Mouse (Mus musculus) adrenal gland, adult 8-10 months (tissue): ENCODE results near the gene Arl8b. TPM values are rescaled to one million over a fixed set of nuclear protein-coding genes. Genes with fewer than 3 reads are reported as not detected.
A peak's percentile ranks its signal among the peaks of the same experiment; 100 is the strongest.

Experiments
- DNase-seq: peaks from one replicate; pipeline ENCODE4 v3.0.0; 2022
- total RNA-seq, 4 experiments: library from RNA; stranded (reverse); gene quantifications; 2 replicates each; pipeline ENCODE4 v1.2.4; 2022

The Arl8b gene
- 100 to 1,000 TPM in 2 of 4 experiments, 10 to 100 TPM in 2; 96.7 to 128 (median 110) TPM for total RNA-seq

DNA sequence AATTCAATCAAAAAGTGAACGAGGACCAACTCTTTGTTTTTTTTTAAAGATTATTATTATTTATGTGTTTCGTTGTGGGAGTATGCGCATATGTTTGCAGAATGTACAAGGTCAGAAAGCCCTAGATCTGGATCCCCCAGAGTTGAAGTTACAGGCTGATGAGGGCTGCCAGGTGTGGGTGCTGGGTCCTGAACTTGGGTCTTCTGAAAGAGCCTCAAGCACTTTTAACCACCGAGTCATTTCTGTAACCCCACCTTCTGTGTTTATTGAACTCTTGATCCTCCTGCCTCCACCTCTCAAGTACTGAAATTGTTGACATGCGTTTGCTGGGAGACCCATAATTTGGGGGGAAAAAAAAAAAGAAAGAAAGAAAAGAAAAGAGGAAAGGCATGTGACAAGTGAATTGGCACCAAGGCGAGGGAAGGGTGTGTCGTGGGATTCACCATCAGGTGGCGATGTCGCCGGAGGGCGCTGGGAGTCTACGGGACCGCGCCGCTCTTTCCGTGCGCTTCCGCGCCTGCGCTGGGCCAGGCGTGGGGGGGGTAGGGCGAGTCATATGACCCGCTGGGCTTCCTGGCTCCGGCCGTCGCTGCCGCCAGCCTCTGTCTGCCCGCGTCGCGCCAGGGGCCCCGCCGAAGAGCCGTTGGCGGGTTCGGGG is at the start of gene Arl8b:
Gene Arl8b, plus strand, starts transcription at position 574 of the 658 bp plus-strand sequence.
- peak; percentile 92 for DNase-seq

DNA sequence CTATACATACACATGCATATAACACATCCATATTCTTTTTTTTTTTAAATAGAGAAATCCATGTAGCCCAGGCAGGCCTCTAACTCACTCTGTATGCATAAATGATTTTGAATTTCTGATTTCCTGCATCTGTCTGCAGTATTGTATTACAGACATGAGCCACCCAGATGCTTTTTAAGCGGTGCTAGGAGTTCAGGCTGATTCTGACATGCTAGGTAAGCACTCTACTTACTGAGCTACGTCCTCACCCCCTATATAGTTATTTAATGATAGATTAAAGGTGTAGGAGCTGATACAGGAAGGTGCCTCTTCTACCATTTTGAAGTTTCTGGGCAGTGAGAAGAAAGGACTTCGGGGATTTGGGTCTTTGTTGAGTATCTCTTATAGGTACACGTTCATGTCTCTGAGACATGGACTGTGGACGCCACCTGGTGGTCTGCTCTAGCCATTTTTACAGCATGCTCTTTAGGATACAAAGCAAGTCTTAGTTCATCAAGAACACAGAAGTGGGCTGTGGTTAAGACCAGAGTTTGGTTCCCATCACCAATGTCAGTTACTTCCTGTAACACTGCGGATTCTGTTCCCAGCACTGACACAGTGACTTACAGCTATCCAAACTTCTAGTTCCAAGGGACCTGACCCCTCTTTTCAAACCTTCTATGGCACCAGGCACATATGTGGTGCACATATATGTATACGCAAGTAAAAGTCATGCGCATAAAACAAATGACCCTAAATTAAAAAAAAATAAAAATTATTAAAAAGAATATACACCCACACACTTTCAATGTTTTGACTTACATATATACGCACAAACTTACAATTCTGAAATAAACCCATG is 46.8 kb upstream of the Arl8b start:
- DNase-seq, result peak; percentile 35

DNA sequence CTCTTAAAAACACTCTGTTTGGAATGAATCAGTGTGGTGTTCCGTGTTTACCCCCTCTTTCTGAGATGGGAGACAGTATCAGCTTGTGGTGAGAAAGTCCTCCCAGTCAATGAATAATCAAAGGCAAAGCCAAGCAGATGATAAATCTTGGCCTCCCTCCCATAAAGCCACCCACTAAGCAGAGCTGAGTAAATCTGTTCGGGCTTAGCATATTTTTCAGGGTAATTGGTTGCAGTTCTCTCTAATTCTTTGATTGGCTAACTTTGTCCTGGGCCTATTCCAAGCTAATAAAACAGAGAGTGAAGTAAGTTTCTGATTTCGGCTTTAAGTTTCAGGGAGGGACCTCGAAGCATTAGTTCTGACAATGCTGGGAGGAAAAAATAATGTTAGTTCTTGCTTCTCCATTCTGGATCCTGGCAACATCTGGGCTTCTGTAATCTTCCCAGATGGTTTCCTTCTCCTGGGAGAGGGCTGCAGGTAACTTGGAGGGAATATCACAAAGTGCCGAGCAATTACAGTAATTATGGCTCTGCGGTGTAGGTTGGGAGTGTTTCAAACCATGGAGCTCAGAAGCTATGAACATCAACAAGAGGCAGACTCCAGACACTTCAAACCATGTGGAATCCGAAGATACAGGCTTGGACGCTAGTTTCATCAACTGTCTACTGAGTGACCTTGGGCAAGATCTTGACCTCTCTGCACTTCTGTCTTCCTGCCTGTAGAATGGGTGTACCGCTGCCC is 44.3 kb upstream of the Arl8b start:
- DNase-seq, result no peak

DNA sequence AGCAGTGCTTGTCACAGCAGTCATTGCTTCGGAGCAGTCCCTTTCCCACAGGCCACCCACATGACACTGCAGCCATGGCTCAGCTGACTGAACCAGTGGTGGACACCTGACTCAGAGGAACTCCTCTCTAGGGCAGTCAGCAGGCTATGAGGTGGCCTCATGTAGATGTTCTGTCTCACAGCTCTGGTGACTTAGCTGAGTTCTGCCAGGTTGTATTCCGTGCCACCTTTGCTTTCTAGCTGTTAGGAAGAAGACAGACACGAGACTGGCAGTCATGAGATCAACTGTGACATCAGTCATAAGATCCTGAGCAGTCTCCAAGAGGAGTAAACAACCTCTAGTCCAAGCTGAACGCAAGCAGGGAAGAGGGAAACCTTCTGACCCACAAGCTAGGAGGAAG is 42.3 kb upstream of the Arl8b start:
- DNase-seq, result no peak

DNA sequence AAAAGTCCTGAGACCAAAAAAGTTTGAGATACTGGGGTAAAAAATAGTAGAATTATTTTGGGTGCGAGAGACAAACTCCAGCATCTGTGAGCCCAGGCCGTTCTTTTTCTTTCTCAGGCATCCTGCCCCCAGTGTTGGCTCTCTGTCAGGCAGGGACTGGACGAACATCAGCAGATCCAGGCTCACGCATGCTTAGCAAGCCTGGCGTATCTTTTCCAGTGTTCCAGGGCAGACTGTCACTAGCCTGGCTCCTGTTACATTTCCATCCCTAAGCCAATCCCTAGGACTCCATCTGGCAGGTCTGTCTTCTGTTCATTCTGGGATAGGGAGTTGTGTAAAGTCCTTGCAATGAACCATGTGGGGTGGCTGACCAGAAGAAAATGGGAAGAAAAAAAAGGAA is 39.2 kb upstream of the Arl8b start:
- no peak for DNase-seq

DNA sequence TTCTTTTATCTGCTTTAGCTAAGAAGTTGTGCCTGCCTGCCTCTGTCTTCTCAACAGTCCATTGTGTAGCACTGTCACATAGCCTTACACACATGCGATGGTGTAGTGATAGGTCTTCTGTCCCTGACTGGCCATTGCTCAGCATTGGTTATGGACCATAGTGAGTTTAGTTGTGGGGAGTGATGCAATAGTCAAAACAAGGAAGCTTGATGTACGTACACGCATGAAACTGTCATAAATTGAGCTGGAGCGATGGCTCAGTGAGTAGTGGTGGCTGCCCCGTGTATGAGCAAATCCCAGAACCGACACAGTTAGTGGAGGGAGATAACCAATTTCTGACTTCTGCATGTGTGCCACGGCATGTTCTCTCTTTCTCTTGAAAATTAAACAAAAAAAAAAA is 31.6 kb upstream of the Arl8b start:
- no peak for DNase-seq

DNA sequence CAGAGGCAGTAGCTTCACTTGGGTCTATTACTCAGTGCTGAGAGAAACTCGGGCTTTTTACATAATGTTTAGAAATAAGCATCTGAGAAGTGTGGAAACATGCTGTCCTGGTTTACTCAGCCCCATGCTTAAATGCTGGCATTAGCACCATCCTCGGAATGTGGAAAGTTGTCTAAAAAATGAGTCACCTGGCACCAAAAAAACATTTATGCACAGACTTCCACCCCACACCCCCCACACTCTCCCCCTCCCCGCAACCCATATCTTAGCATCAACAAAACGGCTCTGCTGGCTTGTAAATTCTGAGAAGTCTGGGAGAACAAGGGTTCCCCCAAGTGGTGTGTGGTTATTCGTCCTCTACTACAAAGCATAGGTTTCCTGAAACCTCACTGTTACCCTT is 30.5 kb upstream of the Arl8b start:
- no peak for DNase-seq

DNA sequence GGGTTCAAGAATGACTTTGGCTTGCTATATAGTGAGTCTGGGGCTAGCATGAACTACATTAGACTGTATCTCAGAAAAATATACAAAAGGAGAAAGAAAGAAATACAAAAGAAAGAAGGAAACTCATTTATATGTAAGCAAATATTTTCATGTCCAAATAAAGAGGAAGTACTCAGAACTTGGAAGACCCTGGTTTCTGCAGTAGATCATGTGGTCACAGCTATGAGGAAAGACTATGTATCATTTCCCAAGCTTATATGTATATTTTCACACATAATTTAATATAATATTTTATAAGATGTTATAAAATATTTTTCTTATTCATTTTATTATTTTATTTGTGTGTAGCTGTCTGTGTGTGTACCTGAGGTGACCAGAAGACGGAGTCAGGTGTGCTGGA is 29.4 kb upstream of the Arl8b start:
- DNase-seq, result no peak

DNA sequence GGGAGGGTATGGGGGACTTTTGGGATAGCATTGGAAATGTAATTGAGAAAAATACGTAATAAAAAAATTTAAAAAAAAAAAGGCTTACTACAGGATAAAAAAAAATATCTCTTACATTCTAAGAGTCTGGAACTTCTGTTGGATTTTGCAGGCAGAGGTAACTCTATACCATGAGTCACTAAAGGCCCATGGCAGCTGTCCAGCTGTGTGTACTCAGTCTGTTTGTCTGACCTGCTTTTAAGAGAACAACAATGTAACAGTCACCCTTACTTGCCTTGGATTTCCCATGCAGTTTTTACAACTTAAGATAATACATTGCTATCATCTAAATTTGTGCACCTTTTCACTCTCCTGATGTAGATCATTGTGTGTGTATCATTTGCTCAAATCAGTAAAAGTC is 28.5 kb upstream of the Arl8b start:
- no peak for DNase-seq

DNA sequence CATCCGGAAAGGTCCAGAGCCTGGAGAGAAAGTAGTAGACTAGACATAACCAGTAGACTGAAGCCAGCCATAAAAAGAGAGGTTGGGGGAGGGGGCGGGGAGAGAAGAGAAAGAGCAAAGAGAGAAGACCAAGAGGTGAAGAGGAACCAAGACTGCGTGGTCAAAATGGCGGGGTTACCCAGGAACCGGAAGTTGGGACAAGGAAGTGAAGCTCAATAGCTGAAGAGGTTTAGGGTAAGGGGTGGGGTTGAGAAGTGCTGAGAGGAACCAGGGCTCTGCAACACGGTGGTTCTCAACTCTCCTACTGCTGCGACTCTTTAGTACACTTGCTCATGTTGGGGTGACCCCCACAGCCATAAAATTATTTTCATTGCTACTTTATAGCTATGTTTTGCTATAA is 27.0 kb upstream of the Arl8b start:
- DNase-seq, result no peak

DNA sequence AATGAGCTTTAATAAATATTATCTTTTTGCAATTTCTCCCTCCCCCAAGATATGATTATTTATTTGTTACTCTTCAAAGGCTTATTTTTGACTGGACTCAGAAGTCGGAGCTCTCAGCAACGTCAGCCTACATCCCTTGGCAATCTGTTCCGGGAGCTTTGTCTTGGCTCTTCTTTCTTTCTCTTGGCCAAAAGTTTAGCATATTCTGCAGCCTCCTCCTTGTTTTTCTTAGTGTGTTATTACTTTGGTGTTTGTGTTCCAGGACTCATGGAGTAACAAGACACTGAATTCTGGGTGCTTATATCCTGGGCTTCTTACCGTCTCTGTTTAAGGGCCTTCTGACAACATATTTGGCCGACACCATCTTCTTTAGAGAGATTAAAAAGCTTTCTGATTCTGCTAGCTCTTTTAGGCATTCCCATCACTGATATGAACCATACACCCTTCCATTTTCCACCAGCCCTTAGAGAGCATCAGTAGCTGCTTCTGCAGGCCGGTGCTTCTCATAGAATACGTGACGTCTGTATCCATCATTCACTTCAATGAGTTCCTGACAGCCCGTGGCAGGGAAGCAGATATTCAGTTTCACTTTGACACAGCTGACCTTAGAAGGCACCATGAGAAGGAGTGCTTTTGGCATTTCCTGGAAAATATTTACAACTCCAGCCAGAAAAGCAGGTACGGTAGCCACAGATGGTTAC is 23.8 kb upstream of the Arl8b start:
- DNase-seq, result no peak

DNA sequence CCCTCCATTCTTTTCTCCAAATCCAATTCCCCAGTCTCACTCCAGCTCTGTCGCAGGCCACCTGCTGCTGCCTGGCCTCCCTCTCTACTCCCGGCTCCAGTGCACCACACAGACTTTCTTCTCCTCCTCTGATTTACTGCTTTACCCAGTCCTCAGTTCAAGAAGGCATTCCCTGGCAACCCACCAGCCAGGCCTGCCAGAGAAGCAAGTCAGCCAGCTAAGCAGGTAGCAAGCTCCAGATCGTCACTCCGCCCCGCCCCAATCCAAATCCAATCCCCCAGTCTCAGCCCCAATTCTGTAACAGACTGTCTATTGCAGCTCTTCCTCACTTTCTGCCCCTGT is 23.2 kb upstream of the Arl8b start:
- no peak for DNase-seq

DNA sequence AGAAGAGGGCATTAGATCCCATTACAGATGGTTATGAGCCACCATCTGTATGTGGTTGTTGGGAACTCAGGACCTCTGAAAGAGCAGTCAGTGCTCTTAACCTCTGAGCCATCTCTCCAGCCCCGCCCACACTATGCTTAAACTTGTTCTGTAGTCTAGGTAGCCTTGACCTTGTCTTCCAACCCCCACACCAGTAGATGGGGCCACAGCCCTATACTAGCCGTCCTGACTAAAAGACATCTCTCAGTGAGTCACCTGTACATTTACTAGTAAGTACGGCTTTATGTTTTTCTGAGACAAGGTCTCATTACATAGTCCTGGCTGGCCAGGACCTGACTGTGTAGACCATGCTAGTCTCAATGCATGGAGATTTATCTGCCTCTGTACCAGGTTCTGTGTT is 12.0 kb upstream of the Arl8b start:
- no peak for DNase-seq

DNA sequence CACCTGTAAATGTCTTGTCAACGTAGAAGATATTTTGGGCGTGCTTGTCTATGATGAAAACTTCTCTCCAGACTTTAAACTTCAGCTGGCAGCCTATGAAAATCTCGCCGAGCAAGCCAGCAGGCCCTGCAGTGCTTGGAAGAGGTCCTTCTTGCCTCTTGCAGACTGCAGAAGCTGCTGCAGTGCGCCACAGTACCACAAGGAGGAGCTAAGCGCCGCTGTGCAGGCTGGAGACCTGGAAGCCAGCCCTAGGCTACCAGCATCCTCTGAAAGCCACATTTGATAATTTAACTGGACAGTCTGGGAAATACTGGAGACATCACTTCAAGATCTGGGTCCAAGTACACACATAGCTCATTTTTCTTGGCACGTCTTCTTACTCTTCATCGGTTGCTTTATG is 10.0 kb upstream of the Arl8b start:
- DNase-seq, result peak; percentile 56

DNA sequence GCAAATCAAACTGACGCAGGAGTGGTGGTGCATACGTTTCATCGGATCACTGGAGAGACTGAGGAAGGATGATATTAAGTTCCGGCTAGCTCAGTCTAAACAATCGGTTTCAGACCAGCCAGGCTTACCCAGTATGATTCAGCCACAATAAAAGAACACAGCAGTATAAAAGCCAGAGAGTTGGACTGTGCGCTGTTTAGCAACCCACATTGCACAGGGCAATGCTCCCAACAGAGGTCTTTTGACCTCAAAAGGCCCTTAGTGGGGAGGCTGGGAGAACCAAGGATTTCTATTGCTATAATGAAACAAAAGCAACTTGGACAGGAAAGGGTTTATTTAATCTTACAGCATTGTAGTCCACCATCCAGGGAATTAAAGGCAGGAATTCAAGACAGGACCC is 9.4 kb upstream of the Arl8b start:
- no peak for DNase-seq

DNA sequence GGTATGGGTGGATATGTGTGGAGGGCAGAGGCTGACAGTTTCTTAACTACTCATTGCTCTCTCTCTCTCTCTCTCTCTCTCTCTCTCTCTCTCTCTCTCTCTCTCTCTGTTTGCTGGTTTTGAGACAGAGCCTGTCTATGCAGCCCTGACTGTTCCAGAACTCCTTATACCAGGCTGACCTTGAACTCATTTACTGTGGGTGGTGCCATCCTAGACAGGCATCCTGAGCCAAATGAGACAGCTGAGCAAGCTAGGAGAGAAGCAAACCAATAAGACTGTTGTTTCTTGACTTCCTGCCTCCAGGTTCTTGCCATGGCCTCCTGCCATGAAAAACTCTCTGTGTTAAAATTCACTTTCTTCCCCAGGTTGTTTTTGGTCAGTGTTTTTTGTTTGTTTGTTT is 6.6 kb upstream of the Arl8b start:
- no peak for DNase-seq

DNA sequence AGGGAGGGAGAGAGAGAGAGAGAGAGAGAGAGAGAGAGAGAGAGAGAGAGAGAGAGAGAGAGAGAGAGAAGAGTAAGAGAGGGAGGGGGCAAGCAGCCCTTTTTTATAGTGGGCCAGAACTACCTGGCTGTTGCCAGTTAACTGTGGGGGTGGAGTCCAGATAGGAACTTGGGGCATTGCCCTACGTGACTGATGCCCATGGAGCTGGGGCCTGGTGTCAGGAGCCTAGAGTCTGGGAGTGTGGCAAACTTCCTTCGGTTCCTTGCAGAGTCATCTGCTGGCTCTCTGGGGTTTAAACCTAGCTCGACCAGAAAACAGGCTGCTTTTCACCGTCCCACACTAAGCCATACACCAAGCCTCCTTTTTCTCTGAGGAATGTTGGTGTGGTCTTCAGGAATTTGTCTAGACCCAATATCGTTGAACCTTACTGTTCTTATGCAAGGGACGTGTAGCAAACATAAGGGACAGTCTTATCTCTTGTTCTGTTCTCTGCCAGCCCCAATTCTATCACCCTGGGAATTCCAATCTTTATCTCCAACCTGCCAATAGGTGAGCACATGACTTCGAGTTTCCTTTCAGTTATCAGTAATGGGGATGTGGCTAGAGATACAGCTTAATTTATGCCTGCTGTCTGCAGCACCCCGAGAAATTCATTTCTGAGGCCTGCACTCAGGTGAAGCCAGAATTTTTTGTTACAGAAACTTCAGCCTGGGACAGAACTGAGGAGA is 5.2 kb upstream of the Arl8b start:
- no peak for DNase-seq

DNA sequence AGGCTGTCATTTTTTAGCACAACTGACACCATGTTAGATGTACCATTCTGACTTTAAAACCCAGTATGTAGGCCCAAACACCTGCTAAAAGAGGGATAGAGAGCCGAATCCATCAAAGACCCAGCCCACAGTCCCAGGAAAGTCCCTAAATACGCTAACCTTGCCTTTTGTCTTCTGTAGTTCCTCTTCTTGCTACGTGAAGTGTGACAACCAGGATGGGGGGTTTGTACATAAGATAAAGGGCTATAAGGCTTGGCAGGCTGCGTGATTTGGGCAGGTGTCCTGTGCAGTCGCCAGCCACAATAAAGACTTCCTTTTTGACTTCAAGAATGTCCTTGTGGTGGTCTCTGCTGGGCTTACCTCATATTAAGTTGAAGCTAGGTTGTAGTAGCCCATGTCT is 4.5 kb upstream of the Arl8b start:
- DNase-seq, result no peak

DNA sequence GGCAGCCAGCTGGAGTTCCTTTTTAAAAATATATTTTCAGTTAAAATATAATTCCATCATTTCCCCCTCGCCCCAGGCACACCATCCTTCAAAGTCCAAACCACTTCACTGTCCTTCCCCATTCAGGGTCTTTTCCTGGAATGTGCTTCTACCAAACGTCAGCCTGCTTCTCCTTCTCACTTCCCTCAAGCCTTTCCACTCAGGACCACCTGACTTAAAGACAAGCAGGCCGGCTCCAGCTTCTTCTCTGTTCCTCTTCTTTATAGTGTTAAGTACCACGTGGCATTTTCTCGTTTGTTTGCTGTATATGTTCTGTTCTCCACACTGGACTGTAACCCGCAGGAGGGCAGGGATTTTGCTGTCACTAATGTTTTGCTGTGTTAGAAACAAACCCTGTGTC is 1.0 kb upstream of the Arl8b start:
- DNase-seq, result no peak

DNA sequence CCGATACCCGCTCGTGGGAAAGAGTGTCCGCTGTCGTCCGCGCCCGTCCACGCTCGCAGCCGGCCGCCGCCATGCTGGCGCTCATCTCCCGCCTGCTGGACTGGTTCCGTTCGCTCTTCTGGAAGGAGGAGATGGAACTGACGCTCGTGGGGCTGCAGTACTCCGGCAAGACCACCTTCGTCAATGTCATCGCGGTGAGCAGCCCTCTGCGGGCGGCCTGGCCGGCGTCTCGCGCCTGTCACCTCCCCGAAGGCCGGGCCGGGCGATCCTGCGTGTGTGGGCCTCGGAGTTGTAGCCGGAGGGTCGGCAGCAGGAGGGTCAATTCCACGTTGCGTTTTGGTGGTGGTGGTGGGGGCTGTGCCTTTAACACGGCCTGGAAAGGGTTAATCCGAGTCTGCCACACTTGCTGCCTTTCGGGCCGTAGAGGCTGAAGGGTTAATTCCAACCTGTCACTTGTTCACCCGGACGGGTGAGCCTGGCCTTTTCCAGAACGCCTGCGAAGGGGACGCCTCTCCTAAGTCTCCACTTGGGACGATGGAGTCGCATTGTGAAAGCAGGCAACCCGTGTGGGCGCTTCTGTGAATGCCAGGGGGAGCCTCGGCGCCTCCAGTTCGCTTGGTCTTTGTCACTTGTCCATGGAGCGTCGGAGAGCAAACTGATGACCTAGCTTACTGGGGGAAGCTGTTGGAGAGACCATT is 434 bp downstream of the Arl8b start:
- peak; percentile 39 for DNase-seq

DNA sequence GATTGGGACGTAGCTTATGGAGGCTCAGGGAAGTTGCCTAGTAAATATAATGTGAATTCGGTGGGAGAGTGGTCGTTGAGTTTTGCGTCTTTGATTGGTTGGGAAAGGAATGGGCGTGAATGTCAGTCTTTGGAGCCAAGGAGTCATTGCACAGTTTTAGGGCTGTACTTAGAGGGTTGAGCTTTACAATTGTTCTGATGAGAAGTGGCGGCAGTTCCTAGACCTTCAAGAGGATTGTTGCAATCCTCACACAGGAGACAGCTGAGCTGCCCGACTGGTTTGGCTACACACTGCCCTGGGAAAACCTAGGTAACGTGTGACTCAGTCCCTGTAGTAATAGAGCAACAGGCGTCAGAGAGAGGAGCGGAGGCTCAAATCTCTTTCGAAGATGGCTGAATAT is 1.2 kb downstream of the Arl8b start:
- peak; percentile 25 for DNase-seq

DNA sequence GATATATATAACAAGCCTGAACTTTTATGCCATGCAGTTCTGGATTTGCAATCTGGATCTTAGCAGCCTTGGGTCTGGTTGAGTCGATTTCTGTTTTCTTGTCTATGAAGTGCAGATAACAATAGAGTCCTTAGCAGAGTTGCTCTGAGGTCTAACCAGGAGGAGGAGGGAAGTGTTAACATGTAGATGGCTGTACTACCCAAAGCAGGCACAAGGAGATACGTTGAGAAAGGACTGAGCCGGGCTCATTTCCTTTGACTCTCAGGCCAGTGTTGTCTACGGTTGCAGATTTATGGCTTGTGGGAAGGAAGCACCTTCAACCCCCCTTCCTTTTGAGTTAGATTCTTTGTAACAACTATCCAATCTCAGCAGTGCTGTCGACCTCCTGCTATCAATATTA is 1.9 kb downstream of the Arl8b start:
- DNase-seq, result no peak
